Mouse (Mus musculus): Measurements from ENCODE around the gene Ccdc12. TPM values are rescaled to one million over a fixed set of nuclear protein-coding genes. Genes with fewer than 3 reads are reported as not detected.

Gene Ccdc12
- polyA plus RNA-seq, 1 experiment from 2014 or later: 160 TPM

DNA sequence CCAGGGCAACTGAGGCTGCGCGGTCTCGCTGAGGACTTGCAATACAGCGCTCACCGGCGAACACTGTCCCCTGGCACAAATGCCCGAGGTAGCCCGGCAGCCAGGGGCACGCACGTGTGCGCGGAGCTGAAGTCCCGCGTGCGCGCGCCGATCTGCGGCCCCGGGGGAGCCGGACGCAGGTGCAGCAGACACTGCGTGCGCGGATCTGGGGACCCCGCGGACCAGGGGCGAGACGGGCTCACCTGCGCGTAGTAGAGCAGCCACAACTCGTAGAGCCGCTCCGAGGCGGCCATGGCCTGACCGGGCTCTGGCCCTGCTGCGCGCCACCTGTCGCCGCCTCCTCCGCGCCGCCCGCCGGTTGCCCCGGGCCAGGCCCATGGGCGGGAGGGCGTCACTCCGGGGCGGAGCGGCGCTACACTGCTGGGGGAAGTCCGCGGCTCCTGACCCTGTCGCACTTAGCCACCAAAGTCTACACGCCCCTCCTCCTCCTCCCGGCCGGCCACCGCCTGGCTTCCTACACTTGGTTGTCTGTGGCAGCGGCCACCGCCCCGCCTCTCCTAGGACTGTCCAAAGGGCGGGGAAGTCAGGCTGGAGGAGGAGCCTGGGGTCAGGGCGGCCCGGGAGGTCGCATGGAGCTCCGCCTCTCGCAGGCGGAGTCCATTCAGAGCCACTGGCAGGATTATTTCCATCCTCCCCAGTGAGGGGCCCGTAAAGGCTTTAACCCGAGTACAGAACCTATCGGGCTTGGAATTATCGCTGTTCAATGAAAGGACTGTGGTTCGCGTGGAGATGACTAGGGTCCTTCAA, 2.4 kb upstream of the Ccdc12 start, which contains the start of gene Nbeal2:
Gene Nbeal2, minus strand, starts transcription at position 507 of the 807 bp plus-strand sequence.
- H3K27ac ChIP-seq (ENCODE audit: low read depth, low read length): peak within 1 kb of the TSS; percentile 53; the same call in 1 of the 2 replicates
- under 1% methylated on average over 66 of the region's 75 CpGs for WGBS

DNA sequence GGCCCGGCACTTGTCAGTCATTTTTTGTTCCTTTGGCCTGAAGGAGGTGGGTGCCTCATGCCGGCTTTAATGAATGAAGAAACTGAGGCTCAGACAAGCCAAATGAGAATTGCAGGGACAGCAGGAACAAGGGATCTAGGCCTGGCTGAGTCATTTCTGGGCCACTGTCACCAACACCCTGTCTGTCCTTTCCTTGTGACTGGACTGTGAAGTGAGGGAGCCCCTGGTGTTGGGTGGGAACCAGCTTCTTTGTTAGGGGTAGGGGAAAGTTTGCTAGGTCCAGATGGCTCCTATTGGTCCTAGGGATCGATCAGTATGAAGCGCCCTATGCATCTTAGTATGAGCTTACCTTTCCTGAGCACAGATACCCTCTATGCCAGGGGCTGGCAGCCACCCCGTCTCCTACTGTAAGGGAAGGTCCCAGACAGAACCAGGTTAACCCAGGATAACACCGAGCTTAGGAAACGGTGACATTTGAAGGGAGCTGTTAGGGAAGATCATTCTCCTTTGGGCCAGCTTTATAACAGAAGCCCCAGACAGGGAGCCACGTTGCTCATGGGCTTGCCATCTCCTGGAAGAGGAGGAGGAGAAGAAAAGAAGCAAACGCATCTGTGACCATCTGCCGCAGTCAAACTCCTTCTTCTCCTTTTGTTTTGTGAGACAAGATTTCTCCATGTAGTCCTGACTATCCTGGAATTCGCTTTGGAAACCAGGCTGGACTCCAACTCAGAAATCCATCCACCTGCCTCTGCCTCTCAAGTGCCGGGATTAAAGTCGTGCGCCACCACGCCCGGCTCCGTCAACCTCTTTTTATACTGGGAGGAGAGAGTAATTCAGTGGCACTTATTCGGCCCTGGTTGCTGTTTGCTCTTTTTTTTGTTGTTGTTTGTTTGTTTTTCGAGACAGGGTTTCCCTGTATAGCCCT, 1.3 kb upstream of the Ccdc12 start:
- WGBS: 79% methylated on average over 19 of the region's 19 CpGs
- Histone ChIP-seq H3K4me2 (replicated peaks; ENCODE audit: low read depth, low read length) (peak overlapping the region; percentile 95), H3K9ac (ENCODE audit: low read depth, low read length) (peak overlapping the region; percentile 29; the same call in 1 of the 2 replicates), H3K27me3 (ENCODE audit: control insufficient read depth, insufficient read depth, low read length) (peaks cover 14% of the 10 kb centered on the region), H3K4me1 (ENCODE audit: control insufficient read depth, insufficient read depth, low read length) (peaks cover 17% of the 10 kb centered on the region), H3K36me3 (ENCODE audit: control insufficient read depth, insufficient read depth, low read length) (peaks cover 2% of the 10 kb centered on the region; the same call in 1 of the 2 replicates), H3K9me3 (ENCODE audit: control insufficient read depth, low read length) (no peaks in the 10 kb centered on the region), H3K4me3 (ENCODE audit: low read length) (peak overlapping the region; percentile 70), H3K27ac (ENCODE audit: low read depth, low read length) (0 out of 2 replicates have a peak overlapping the region, but pooled peaks have one; percentile 13)
- ATAC-seq (ENCODE audit: low FRiP score, low TSS enrichment): no peak

More for the DNA sequence above, 2.4 kb upstream of the Ccdc12 start, which contains the start of gene Nbeal2:
- H3K4me1 ChIP-seq (ENCODE audit: control insufficient read depth, insufficient read depth, low read length): peaks cover 17% of the 10 kb centered on the region
- no peaks in the 10 kb centered on the region for H3K9me3 ChIP-seq (ENCODE audit: control insufficient read depth, low read length)
- H3K4me2 ChIP-seq (replicated peaks; ENCODE audit: low read depth, low read length): peak within 1 kb of the TSS; percentile 95
- peak; percentile 86 for ATAC-seq (ENCODE audit: low FRiP score, low TSS enrichment)
- no peaks in the 10 kb centered on the region for H3K36me3 ChIP-seq (ENCODE audit: control insufficient read depth, insufficient read depth, low read length)
- H3K27me3 ChIP-seq (ENCODE audit: control insufficient read depth, insufficient read depth, low read length): peaks cover 14% of the 10 kb centered on the region
- H3K4me3 ChIP-seq (ENCODE audit: low read length): peak within 1 kb of the TSS; percentile 70
- H3K9ac ChIP-seq (ENCODE audit: low read depth, low read length): peak within 1 kb of the TSS; percentile 64

DNA sequence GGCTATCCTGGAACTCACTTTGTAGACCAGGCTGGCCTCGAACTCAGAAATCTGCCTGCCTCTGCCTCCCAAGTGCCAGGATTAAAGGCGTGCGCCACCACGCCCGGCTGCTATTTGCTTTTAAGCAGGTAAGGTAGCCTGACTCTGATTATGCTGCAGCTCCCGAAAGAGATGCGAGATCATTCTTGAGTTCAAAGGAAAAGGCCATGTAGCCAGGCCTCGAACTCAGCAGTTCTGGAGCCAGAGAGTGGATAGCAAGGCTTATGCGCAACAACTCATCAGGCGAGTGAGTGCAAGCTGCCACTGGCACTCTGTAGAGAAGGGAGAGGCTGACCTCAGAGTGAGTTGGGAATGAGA, 674 bp upstream of the Ccdc12 start:
- ATAC-seq (ENCODE audit: low FRiP score, low TSS enrichment): no peak
- Histone ChIP-seq H3K9ac (ENCODE audit: low read depth, low read length) (peak overlapping the region; percentile 75; the same call in 1 of the 2 replicates), H3K27me3 (ENCODE audit: control insufficient read depth, insufficient read depth, low read length) (peaks cover 14% of the 10 kb centered on the region), H3K36me3 (ENCODE audit: control insufficient read depth, insufficient read depth, low read length) (peaks cover 2% of the 10 kb centered on the region; the same call in 1 of the 2 replicates), H3K4me3 (ENCODE audit: low read length) (peak overlapping the region; percentile 59), H3K4me2 (replicated peaks; ENCODE audit: low read depth, low read length) (peak overlapping the region; percentile 58), H3K4me1 (ENCODE audit: control insufficient read depth, insufficient read depth, low read length) (peaks cover 17% of the 10 kb centered on the region), H3K9me3 (ENCODE audit: control insufficient read depth, low read length) (no peaks in the 10 kb centered on the region), H3K27ac (ENCODE audit: low read depth, low read length) (peak overlapping the region; percentile 77)
- WGBS: 82% methylated on average over 10 of the region's 10 CpGs

DNA sequence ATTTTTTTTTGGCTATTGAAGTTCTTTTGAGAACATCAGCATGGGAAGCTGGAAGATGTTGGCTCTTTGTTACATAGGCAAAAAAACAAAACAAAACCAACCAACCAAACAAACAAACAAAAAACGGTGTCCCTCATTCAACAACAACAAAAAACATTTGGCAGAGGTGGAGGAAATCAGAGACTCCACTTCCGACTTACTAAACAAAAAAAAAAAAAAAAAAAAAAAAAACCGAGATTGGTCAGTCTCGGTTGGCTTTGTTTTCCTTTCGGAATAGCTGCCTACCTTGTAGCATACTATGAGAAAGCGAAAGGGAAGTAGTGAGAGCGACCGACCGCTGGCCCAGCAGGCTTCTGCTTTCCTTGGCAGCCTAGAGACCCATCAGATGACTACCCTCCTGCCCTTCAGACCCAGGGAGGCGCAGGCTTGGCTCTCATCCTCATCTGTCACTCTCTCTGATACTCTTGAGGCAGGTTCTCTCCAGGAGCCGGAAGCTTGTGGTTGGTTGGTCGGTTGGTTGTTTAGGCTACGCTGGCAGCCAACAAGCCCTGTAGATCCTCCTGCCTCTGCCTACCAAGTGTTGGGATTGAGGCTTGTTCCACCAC, 1.3 kb downstream of the Ccdc12 start:
- H3K9ac ChIP-seq (ENCODE audit: low read depth, low read length): peak overlapping the region; percentile 75; the same call in 1 of the 2 replicates
- no peak for ATAC-seq (ENCODE audit: low FRiP score, low TSS enrichment)

DNA sequence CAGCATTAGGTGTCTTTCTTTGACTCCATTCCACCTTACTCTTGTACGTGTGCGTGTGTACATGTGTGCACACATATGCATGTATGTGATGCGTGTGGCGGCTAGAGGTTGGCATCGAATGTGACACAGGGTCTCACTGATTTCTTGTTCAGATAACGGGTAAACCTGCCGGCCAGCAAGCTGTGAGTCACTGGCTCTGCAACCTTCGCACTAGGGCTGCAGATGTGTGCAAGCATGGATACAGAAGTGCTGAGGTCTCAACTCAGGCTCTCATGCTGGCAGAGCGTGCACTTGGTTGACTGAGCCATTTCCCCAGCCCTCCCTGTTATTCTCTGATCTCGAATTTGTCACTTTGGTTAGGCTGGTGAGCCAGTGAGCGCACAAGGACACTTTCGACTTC, 3.2 kb downstream of the Ccdc12 start:
- Histone ChIP-seq H3K4me1 (ENCODE audit: control insufficient read depth, insufficient read depth, low read length) (peaks cover 11% of the 10 kb centered on the region), H3K4me2 (replicated peaks; ENCODE audit: low read depth, low read length) (no peak overlapping the region), H3K4me3 (ENCODE audit: low read length) (no peak overlapping the region), H3K36me3 (ENCODE audit: control insufficient read depth, insufficient read depth, low read length) (peaks cover 2% of the 10 kb centered on the region; the same call in 1 of the 2 replicates), H3K9me3 (ENCODE audit: control insufficient read depth, low read length) (no peaks in the 10 kb centered on the region), H3K9ac (ENCODE audit: low read depth, low read length) (no peak overlapping the region), H3K27ac (ENCODE audit: low read depth, low read length) (no peak overlapping the region), H3K27me3 (ENCODE audit: control insufficient read depth, insufficient read depth, low read length) (no peaks in the 10 kb centered on the region)
- ATAC-seq (ENCODE audit: low FRiP score, low TSS enrichment): no peak
- 92% methylated on average over 12 of the region's 12 CpGs for WGBS

More for the DNA sequence above, 1.3 kb downstream of the Ccdc12 start:
- H3K36me3 ChIP-seq (ENCODE audit: control insufficient read depth, insufficient read depth, low read length): peaks cover 2% of the 10 kb centered on the region; the same call in 1 of the 2 replicates
- peaks cover 17% of the 10 kb centered on the region for H3K4me1 ChIP-seq (ENCODE audit: control insufficient read depth, insufficient read depth, low read length)
- H3K27ac ChIP-seq (ENCODE audit: low read depth, low read length): no peak overlapping the region
- no peaks in the 10 kb centered on the region for H3K9me3 ChIP-seq (ENCODE audit: control insufficient read depth, low read length)
- WGBS: 75% methylated on average over 13 of the region's 13 CpGs
- peak overlapping the region; percentile 49 for H3K4me2 ChIP-seq (replicated peaks; ENCODE audit: low read depth, low read length)
- H3K27me3 ChIP-seq (ENCODE audit: control insufficient read depth, insufficient read depth, low read length): peaks cover 11% of the 10 kb centered on the region
- H3K4me3 ChIP-seq (ENCODE audit: low read length): peak overlapping the region; percentile 59

DNA sequence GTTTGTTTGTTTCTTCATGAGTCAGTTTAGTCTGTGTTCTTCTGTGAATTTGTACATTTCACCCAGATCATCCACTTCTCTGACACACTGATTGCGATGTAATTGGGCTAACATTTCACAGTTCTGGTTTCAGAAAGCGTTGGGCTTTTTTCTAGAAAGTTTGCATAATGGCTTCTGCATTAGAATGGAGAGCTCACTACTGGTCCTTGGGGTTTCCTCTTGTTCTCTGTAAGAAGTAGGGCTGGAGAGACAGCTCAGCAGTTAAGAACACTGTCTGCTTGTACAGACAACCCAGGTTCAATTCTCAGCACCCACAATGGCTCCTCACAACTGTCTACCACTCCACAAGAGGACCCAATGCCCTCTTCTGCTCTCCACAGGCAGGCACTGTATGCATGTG, 3.9 kb downstream of the Ccdc12 start:
- Histone ChIP-seq H3K9ac (ENCODE audit: low read depth, low read length) (no peak overlapping the region), H3K36me3 (ENCODE audit: control insufficient read depth, insufficient read depth, low read length) (peaks cover 2% of the 10 kb centered on the region; the same call in 1 of the 2 replicates), H3K9me3 (ENCODE audit: control insufficient read depth, low read length) (no peaks in the 10 kb centered on the region), H3K27ac (ENCODE audit: low read depth, low read length) (no peak overlapping the region), H3K4me2 (replicated peaks; ENCODE audit: low read depth, low read length) (no peak overlapping the region), H3K27me3 (ENCODE audit: control insufficient read depth, insufficient read depth, low read length) (no peaks in the 10 kb centered on the region), H3K4me1 (ENCODE audit: control insufficient read depth, insufficient read depth, low read length) (peaks cover 8% of the 10 kb centered on the region), H3K4me3 (ENCODE audit: low read length) (no peak overlapping the region)
- WGBS: 89% methylated on average over 2 of the region's 2 CpGs
- no peak for ATAC-seq (ENCODE audit: low FRiP score, low TSS enrichment)

DNA sequence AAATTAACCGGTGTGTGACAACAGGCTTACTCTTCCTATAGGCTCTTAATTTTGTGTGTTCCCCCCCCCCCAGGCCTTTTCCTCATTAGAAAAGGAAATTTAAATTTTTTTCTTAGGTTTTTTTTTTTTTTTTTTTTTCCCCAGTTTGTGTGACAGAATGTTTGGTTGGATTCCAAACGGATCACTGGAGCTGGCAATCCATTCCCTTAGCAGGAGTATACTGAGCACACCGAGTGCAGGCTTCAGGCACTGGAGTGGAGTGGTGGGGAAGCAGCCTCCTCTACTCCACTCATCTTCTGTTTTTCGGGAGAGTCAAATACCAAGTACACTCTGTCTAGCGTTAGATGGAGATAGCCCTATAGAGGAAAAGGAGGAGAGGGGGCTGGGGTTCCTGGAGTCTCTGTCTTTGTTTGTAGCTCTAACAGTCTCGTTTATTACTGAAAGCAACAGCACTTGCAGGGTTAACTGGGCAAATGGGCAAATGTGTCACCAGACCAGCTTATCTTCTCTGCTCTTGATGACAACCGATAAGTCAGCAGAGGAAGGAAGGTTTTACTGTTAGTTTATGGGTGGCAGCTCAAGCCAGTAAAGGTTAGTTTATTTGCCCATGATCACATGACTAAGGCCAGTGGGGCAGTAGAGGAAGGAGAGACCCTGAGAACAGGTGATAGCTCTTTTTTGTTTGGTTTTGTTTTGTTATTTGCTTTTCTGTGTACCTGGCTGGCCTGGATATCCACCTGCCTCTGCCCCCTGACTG, 4.7 kb downstream of the Ccdc12 start:
- Histone ChIP-seq H3K36me3 (ENCODE audit: control insufficient read depth, insufficient read depth, low read length) (peaks cover 2% of the 10 kb centered on the region; the same call in 1 of the 2 replicates), H3K4me2 (replicated peaks; ENCODE audit: low read depth, low read length) (no peak overlapping the region), H3K9ac (ENCODE audit: low read depth, low read length) (no peak overlapping the region), H3K27me3 (ENCODE audit: control insufficient read depth, insufficient read depth, low read length) (no peaks in the 10 kb centered on the region), H3K4me3 (ENCODE audit: low read length) (no peak overlapping the region), H3K9me3 (ENCODE audit: control insufficient read depth, low read length) (no peaks in the 10 kb centered on the region), H3K27ac (ENCODE audit: low read depth, low read length) (no peak overlapping the region), H3K4me1 (ENCODE audit: control insufficient read depth, insufficient read depth, low read length) (peaks cover 6% of the 10 kb centered on the region)
- ATAC-seq (ENCODE audit: low FRiP score, low TSS enrichment): no peak
- 72% methylated on average over 7 of the region's 7 CpGs for WGBS

DNA sequence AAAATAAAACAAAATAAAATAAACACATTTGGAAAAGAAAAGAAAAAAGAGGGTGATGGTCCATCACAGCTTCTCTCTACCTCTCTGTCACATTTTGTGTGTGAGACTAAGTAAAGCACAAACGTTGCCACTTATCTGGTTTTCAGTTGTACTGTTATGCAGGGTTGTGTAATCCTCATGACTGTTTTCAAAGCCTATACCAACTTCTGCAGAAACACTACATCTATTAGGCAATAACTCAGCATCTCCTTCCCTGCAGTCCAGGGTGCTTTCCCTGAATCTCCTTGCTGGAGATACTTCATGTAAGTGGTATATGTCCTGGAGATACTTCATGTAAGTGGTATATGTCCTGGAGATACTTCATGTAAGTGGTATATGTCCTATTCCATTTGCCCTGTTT, 6.5 kb downstream of the Ccdc12 start:
- peaks cover 16% of the 10 kb centered on the region for H3K4me1 ChIP-seq (ENCODE audit: control insufficient read depth, insufficient read depth, low read length)
- H3K27ac ChIP-seq (ENCODE audit: low read depth, low read length): no peak overlapping the region
- ATAC-seq (ENCODE audit: low FRiP score, low TSS enrichment): no peak
- peaks cover 2% of the 10 kb centered on the region; the same call in 1 of the 2 replicates for H3K36me3 ChIP-seq (ENCODE audit: control insufficient read depth, insufficient read depth, low read length)
- H3K27me3 ChIP-seq (ENCODE audit: control insufficient read depth, insufficient read depth, low read length): no peaks in the 10 kb centered on the region
- no peak overlapping the region for H3K4me2 ChIP-seq (replicated peaks; ENCODE audit: low read depth, low read length)
- no peaks in the 10 kb centered on the region for H3K9me3 ChIP-seq (ENCODE audit: control insufficient read depth, low read length)
- no peak overlapping the region for H3K4me3 ChIP-seq (ENCODE audit: low read length)
- 89% methylated on average over 1 of the region's 1 CpGs for WGBS
- no peak overlapping the region for H3K9ac ChIP-seq (ENCODE audit: low read depth, low read length)
